Mouse (Mus musculus) frontal cortex, postnatal 36 days (tissue): ENCODE results near the gene Il1rapl1.

Experiments used
- DNase-seq, 2 experiments: peaks; one replicate each; pipeline ENCODE4 v3.0.0; 2022; ENCODE audit warnings: low spot score in 2 of 2

Gene Il1rapl1

DNA sequence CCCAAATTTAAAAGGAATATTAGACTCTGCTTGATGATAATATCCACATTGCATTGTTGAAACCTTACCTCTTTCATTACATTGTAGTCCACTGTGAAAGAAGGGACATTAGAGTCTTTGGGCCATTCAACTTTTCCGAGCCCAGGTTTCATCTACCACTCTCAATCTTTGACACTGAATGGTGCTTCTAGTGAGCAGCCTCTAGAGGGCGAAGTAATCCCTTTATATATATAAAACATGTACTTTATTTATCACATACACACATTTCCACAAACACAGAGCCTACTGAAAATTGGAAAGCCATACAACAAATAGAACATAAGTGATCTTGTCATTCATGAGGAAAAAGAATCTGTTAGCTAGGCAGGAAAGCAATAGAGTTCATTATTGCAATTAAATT lies 459.8 kb downstream of the Il1rapl1 start:
- no peak for DNase-seq

DNA sequence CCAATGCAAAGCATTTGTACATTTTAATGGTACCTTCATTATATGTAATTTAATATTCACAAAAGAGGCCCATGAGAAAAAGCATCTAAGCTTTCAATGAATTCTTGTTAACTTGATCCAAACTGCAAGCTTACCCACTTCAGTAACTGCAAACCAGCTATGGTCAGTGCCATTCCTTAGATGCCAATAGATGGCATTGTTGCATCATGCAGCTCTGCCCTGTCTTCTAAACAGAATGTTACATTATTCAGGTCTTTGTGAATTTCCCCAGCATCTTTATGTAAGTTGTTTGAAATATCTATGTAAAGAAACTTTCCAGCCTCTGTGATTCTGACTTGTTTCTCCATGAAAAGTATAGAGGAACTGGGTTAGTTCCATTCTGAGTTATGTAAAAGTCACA lies 514.5 kb downstream of the Il1rapl1 start:
- no peak for DNase-seq

DNA sequence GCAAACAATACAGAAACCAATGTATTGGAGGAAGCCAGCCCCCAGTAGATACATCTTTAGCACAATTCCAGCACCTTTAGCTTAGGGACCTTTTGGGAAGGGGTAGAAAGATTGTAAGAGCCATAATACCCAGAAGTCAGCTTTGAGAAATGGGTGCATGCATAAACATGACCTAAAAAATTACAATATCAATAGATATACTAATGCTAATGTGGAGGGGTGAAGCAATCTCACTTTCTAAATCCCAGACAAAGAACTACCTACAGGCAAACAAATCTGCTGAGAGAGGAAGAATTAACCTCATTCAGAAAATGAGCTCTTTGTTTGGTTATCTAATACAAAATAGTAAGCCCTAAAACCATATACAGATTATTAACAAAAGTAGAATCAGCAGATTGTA lies 607.4 kb downstream of the Il1rapl1 start:
- DNase-seq = no peak

- no peak for DNase-seq
Measured at GRCm38 (mm10) chrX:87502604-87503003, 612.8 kb downstream of the Il1rapl1 start.

GRCm38 (mm10) chrX:87483416-87483815 lies 632.0 kb downstream of the Il1rapl1 start:
- DNase-seq = no peak

- DNase-seq = peak in 1 of 2 experiments; percentile 34
Measured at GRCm38 (mm10) chrX:87238191-87238590, 877.3 kb downstream of the Il1rapl1 start.

- no peak for DNase-seq
Measured at GRCm38 (mm10) chrX:87225280-87225679, 890.2 kb downstream of the Il1rapl1 start.

GRCm38 (mm10) chrX:87002296-87002695 lies 1113.1 kb downstream of the Il1rapl1 start:
- DNase-seq = no peak

- no peak for DNase-seq
Measured at GRCm38 (mm10) chrX:86955126-86955525, 1160.3 kb downstream of the Il1rapl1 start.

DNA sequence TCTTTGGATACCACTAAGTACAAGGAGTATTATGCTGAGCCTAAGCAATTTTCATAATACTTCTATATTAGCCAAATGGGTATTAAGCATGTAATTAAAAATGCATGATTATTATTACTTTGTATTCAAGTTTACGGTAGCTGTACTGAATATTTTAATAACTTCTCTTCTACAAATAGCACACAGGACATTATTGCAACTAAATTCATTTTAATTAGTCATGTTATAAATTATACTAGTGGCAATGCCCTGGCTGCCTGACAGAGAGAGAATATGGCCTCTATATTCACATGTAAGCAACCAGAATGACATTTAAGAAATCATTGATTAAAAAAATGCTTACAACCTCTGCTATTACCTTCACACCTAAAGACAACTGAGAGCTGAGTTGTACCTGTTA lies 1160.8 kb downstream of the Il1rapl1 start:
- no peak for DNase-seq

- no peak for DNase-seq
Measured at GRCm38 (mm10) chrX:86950940-86951339, 1164.5 kb downstream of the Il1rapl1 start.

DNA sequence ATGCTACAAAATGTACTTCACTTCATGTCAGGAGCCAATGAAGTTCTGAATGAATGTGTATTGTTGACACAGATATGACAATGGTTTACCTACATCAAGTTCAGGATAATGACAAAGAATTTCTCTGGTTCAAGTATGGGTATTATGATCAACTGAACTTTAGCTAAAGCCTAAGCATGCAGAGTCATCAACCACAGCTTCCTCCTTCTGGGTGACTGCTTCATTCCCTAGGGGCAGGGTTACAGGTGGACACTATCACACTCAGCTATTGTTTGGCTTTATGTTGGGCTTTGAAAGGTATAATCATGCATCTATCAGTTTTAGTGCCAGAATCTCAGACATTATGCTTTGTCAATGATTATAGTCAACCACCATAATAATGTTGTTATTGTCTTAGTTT lies 1166.3 kb downstream of the Il1rapl1 start:
- DNase-seq = no peak

DNA sequence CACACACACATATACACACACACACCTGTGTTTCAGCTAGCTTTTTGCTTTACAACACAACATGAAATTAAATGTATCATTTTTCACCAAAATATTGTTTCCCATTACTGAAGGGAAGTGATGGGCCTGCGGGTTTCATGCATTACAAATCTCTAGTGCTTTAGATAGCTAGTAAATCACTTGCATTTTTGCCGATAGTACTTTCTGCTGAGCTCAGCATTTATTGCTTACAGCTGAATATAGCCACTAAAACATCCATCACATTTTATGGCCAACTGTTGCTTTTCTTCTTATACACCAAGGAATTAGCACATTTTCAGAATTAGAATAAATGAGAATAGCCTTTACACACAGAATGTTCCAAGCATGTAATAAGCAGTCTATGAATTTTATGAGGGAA lies 1260.6 kb downstream of the Il1rapl1 start:
- DNase-seq = no peak

DNA sequence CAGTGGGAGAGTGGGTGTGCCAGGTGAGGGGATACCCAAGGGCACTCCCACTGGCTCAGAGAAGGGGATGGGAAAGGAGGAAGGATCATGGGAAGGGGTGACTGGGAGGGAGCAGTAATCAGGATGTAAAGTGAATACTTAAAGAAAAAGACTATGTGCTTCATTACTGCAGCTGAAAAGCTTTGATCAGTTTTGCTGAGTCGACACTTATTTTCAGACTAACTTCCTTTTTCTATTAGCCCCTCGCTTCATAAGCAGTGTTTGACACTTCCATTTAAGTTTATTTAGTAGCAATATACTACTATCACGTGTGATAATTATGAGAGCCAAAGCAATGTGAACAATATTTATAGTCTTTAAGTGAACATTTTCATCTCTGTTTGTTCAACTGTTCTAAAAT lies 1307.2 kb downstream of the Il1rapl1 start:
- no peak for DNase-seq

GRCm38 (mm10) chrX:86802725-86803124 lies 1312.7 kb downstream of the Il1rapl1 start:
- no peak for DNase-seq

GRCm38 (mm10) chrX:86728803-86729202 lies 1386.6 kb downstream of the Il1rapl1 start:
- DNase-seq = no peak
